Mouse (Mus musculus): ENCODE measurements around the gene Olfr77.

Gene Olfr77

DNA sequence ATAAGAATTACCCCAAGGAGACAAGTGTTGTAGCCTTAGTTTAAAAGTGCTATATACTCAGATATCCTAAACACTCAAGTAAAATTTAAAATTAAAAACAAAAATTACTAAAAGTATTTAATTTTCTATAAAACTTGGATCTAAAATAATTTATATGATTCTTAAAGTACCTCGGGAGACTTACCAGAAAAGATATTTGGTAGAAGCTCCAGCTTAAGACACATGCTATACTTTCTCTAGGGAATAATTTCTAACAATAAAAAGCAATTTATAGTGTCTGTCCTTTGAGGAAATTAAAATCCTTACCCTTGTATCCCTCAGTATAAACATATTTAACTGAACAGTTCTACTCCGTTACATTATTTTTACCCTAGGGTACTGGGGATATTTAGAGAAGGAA is at the start of gene Olfr77:
Gene Olfr77, plus strand, starts transcription at position 301 of the 400 bp plus-strand sequence.
- H3K36me3 ChIP-seq (ENCODE audit: control insufficient read depth, insufficient read depth, low read length, poor library complexity, severe bottlenecking), result no peaks in the 10 kb centered on the region
- DNase-seq (ENCODE audit: low read depth, low spot score), result no peak
- H3K27me3 ChIP-seq (ENCODE audit: control insufficient read depth, insufficient read depth, low read length, poor library complexity, severe bottlenecking), result no peaks in the 10 kb centered on the region

DNA sequence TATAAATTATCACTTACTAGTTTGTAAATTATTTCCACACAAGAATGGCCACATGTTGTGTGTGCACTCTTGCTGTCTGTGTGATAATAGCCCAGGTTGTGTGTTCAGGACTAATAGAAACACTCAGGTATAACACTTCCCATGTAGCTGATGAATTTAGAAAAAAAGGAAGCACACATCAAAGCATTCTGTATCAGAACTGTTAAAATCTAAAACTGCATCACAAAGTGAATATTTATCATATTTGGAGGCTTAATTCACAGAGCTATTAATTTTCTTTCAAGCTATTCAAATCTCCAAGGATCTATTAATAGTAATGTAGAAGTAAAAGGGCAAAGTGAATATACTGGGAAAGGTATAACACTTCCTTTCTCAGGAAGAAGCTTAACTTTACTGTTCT is 28.8 kb upstream of the Olfr77 start, which contains the start of gene Olfr862:
Gene Olfr862, minus strand, starts transcription at position 101 of the 400 bp plus-strand sequence.
- Histone ChIP-seq H3K36me3 (ENCODE audit: control insufficient read depth, insufficient read depth, low read length, poor library complexity, severe bottlenecking) (no peaks in the 10 kb centered on the region), H3K27me3 (ENCODE audit: control insufficient read depth, insufficient read depth, low read length, poor library complexity, severe bottlenecking) (no peaks in the 10 kb centered on the region)
- DNase-seq (ENCODE audit: low read depth, low spot score), result no peak

DNA sequence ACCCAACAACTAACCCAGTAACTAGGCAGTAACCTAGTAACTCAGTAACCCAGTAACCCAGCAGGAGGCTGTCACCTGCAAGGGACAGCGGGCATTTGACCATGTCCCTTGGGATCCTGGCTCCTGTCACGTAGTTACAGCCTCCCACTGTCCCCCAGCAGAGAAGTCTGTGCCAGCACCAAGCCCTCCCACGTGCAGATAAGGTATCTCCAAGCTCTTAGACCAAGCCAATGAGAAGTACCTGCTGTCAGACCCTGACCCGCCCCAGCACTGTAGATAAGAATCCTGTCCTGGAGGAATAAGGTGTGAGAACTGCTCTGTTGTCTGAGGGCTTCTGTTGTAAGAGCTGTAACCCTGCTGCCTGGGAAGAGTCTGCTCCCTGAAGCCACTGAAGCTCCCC is 5.5 kb upstream of the Olfr77 start:
- no peaks in the 10 kb centered on the region for H3K27me3 ChIP-seq (ENCODE audit: control insufficient read depth, insufficient read depth, low read length, poor library complexity, severe bottlenecking)
- no peaks in the 10 kb centered on the region for H3K36me3 ChIP-seq (ENCODE audit: control insufficient read depth, insufficient read depth, low read length, poor library complexity, severe bottlenecking)
- no peak for DNase-seq (ENCODE audit: low read depth, low spot score)

Measured in splenic B cell, adult 2 months (primary cell).